Mouse (Mus musculus): ENCODE results near the gene Fam185a. TPM values are rescaled to one million over a fixed set of nuclear protein-coding genes. Genes with fewer than 3 reads are reported as not detected.

Gene Fam185a
- 6.1 and 7.9 TPM in 2 replicates for polyA plus RNA-seq (2014; fragmentation: Nextera tagmentation; extraction: Ambion mirVana)

- no peak within 1 kb of the TSS for H3K27ac ChIP-seq (ENCODE audit: low read depth, low read length)
- H3K9me3 ChIP-seq (replicated peaks; ENCODE audit: control insufficient read depth, low read length), result no peaks in the 10 kb centered on the region
- H3K4me1 ChIP-seq (ENCODE audit: control insufficient read depth, insufficient read depth, low read length), result peaks cover 3% of the 10 kb centered on the region
- no peaks in the 10 kb centered on the region for H3K36me3 ChIP-seq (ENCODE audit: control insufficient read depth, insufficient read depth, low read length)
- ATAC-seq (peak; percentile 100), DNase-seq (ENCODE audit: low spot score) (peak; percentile 99)
- H3K4me2 ChIP-seq (ENCODE audit: low read length), result peak within 1 kb of the TSS; percentile 98
- no peaks in the 10 kb centered on the region for H3K27me3 ChIP-seq (replicated peaks; ENCODE audit: control insufficient read depth, insufficient read depth, low read length)
- peak within 1 kb of the TSS; percentile 79 for H3K9ac ChIP-seq (ENCODE audit: low read length)
- WGBS, result under 1% methylated on average over 68 of the region's 68 CpGs
- peak within 1 kb of the TSS; percentile 84 for H3K4me3 ChIP-seq (ENCODE audit: low read depth, low read length)
Observed at GRCm38 (mm10) chr5:21424614-21425602, at the start of gene Fam185a, which contains the start of gene Ccdc146. Gene Fam185a (plus strand): TSS chr5:21424958. Gene Ccdc146 (minus strand): TSS chr5:21424677.

DNA sequence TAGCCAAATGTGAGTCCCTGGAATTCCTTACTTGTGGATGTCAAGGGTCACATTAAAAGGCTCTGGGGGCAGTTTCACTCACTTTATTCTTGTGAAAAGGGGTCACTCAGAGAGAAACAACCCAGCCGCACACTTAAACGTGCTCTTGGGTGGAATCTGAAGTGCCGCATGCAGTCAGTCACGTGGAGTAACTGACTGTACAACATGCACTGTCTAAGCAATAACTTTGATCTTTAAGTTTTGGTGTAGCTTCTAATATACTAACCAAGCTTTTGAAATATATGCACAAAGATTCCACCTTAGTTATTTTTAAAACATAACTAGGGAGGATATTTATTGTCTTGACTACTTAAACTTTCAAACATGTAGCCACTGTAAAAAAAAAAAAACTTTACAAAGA is 47.8 kb upstream of the Fam185a start:
- Histone ChIP-seq H3K27me3 (replicated peaks; ENCODE audit: control insufficient read depth, insufficient read depth, low read length) (no peaks in the 10 kb centered on the region), H3K9me3 (replicated peaks; ENCODE audit: control insufficient read depth, low read length) (no peaks in the 10 kb centered on the region), H3K4me2 (ENCODE audit: low read length) (no peak overlapping the region), H3K27ac (ENCODE audit: low read depth, low read length) (no peak overlapping the region), H3K4me1 (ENCODE audit: control insufficient read depth, insufficient read depth, low read length) (peaks cover 4% of the 10 kb centered on the region; the same call in 1 of the 2 replicates), H3K4me3 (ENCODE audit: low read depth, low read length) (no peak overlapping the region), H3K36me3 (ENCODE audit: control insufficient read depth, insufficient read depth, low read length) (no peaks in the 10 kb centered on the region), H3K9ac (ENCODE audit: low read length) (no peak overlapping the region)
- DNase-seq (ENCODE audit: low spot score) (no peak), ATAC-seq (no peak)
- WGBS, result 85% methylated on average over 4 of the region's 4 CpGs

GRCm38 (mm10) chr5:21378397-21378796 is 46.4 kb upstream of the Fam185a start:
- WGBS, result 76% methylated on average over 2 of the region's 2 CpGs

DNA sequence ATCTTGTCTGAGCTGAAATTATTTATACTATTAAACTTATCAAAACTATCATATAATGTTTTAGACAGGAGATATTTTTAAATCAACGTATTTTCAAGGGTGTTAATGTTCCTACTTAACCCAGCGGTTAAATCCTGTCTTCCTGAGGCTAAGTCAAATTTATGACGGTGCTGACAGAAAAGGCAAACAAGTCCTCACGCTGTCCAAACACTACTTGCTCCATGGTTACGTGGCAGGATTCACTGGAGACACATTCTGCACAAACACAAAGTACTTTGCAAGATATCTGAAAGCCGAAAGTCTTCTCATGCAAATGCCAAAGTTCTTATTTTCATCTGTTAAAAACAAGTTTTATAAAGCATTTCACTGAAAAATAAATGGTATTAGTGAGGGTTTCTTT is 42.8 kb upstream of the Fam185a start:
- no peaks in the 10 kb centered on the region for H3K36me3 ChIP-seq (ENCODE audit: control insufficient read depth, insufficient read depth, low read length)
- no peaks in the 10 kb centered on the region for H3K4me1 ChIP-seq (ENCODE audit: control insufficient read depth, insufficient read depth, low read length)
- DNase-seq (ENCODE audit: low spot score) (no peak), ATAC-seq (no peak)
- 86% methylated on average over 6 of the region's 6 CpGs for WGBS
- no peaks in the 10 kb centered on the region for H3K27me3 ChIP-seq (replicated peaks; ENCODE audit: control insufficient read depth, insufficient read depth, low read length)
- H3K9me3 ChIP-seq (replicated peaks; ENCODE audit: control insufficient read depth, low read length), result no peaks in the 10 kb centered on the region
- H3K9ac ChIP-seq (ENCODE audit: low read length), result no peak overlapping the region
- no peak overlapping the region for H3K27ac ChIP-seq (ENCODE audit: low read depth, low read length)
- no peak overlapping the region for H3K4me2 ChIP-seq (ENCODE audit: low read length)
- no peak overlapping the region for H3K4me3 ChIP-seq (ENCODE audit: low read depth, low read length)

More at GRCm38 (mm10) chr5:21378397-21378796, 46.4 kb upstream of the Fam185a start:
- no peak overlapping the region for H3K4me2 ChIP-seq (ENCODE audit: low read length)
- H3K36me3 ChIP-seq (ENCODE audit: control insufficient read depth, insufficient read depth, low read length), result no peaks in the 10 kb centered on the region
- H3K9ac ChIP-seq (ENCODE audit: low read length), result no peak overlapping the region
- ATAC-seq (no peak), DNase-seq (ENCODE audit: low spot score) (no peak)
- H3K9me3 ChIP-seq (replicated peaks; ENCODE audit: control insufficient read depth, low read length), result no peaks in the 10 kb centered on the region
- no peak overlapping the region for H3K27ac ChIP-seq (ENCODE audit: low read depth, low read length)
- H3K4me1 ChIP-seq (ENCODE audit: control insufficient read depth, insufficient read depth, low read length), result no peaks in the 10 kb centered on the region
- no peak overlapping the region for H3K4me3 ChIP-seq (ENCODE audit: low read depth, low read length)
- H3K27me3 ChIP-seq (replicated peaks; ENCODE audit: control insufficient read depth, insufficient read depth, low read length), result no peaks in the 10 kb centered on the region

DNA sequence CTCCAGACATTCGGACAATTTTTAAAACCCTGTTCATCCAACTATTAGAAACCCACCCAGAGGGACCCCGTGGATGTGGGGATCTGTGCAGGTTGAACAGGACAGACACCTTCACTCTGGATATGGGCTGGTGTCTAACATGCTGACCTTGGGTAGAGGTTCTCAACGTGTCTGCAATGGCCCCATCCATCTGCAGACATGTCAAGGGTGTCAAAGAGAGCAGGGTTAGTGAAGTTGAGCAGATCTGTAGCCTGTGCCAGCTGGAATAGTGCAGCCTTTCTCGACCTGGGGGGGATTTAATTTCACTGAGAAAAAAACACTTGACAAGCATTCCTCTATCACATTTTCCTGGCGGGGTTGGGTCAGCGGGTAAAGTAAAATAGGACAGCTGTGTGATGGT is 42.1 kb upstream of the Fam185a start:
- no peak for DNase-seq (ENCODE audit: low spot score)
- no peak overlapping the region for H3K4me3 ChIP-seq (ENCODE audit: low read depth, low read length)
- no peak overlapping the region for H3K4me2 ChIP-seq (ENCODE audit: low read length)
- H3K36me3 ChIP-seq (ENCODE audit: control insufficient read depth, insufficient read depth, low read length), result no peaks in the 10 kb centered on the region
- no peak overlapping the region for H3K9ac ChIP-seq (ENCODE audit: low read length)
- no peaks in the 10 kb centered on the region for H3K27me3 ChIP-seq (replicated peaks; ENCODE audit: control insufficient read depth, insufficient read depth, low read length)
- H3K9me3 ChIP-seq (replicated peaks; ENCODE audit: control insufficient read depth, low read length), result no peaks in the 10 kb centered on the region
- H3K27ac ChIP-seq (ENCODE audit: low read depth, low read length), result no peak overlapping the region
- H3K4me1 ChIP-seq (ENCODE audit: control insufficient read depth, insufficient read depth, low read length), result no peaks in the 10 kb centered on the region
- ATAC-seq, result no peak
- 81% methylated on average over 6 of the region's 6 CpGs for WGBS

DNA sequence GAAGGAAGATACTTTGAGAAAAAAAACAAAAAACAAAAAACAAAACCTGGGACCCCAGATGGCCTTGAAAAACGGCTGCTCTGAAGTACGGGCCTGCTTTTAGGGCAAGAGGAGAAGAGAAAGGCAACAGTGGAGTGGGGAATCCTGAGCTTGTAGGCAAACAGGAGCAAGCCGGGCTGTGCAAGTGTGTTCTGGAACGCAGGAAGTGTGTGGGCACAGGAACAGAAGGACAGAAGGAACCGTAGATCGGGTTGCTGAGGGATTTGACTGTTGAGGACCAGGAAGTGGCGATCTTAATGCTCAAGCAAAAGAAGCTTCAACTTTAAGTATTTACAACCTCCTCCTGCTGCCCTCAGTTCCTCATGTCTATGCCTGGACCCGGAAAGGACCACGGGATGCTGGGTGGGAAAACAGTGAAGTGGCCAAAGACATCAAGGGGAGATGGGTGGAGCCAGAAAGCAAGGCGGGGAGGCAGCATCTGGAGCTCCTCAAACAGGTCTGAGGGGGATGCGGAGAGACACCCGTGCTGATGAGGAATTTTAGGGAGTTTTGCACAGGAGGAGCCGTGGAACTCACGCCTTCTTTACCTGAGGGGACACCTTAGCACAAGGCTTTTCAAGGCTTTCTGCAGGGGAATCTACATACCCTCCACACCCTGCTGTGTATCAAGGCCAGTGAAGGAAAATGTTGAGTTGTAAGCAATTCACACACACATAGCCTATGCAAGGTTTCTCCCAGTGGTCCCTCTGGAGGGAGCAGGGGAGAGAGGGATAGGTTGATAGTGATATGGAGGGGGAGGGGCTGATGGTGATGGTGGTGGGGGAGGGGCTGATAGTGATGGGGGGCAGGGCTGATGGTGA is 41.1 kb upstream of the Fam185a start:
- H3K36me3 ChIP-seq (ENCODE audit: control insufficient read depth, insufficient read depth, low read length), result no peaks in the 10 kb centered on the region
- H3K9ac ChIP-seq (ENCODE audit: low read length), result no peak overlapping the region
- no peak overlapping the region for H3K4me3 ChIP-seq (ENCODE audit: low read depth, low read length)
- H3K4me2 ChIP-seq (ENCODE audit: low read length), result no peak overlapping the region
- no peaks in the 10 kb centered on the region for H3K9me3 ChIP-seq (replicated peaks; ENCODE audit: control insufficient read depth, low read length)
- no peaks in the 10 kb centered on the region for H3K27me3 ChIP-seq (replicated peaks; ENCODE audit: control insufficient read depth, insufficient read depth, low read length)
- WGBS, result 55% methylated on average over 14 of the region's 14 CpGs
- ATAC-seq, result no peak
- DNase-seq (ENCODE audit: low spot score), result no peak
- no peaks in the 10 kb centered on the region for H3K4me1 ChIP-seq (ENCODE audit: control insufficient read depth, insufficient read depth, low read length)
- no peak overlapping the region for H3K27ac ChIP-seq (ENCODE audit: low read depth, low read length)

DNA sequence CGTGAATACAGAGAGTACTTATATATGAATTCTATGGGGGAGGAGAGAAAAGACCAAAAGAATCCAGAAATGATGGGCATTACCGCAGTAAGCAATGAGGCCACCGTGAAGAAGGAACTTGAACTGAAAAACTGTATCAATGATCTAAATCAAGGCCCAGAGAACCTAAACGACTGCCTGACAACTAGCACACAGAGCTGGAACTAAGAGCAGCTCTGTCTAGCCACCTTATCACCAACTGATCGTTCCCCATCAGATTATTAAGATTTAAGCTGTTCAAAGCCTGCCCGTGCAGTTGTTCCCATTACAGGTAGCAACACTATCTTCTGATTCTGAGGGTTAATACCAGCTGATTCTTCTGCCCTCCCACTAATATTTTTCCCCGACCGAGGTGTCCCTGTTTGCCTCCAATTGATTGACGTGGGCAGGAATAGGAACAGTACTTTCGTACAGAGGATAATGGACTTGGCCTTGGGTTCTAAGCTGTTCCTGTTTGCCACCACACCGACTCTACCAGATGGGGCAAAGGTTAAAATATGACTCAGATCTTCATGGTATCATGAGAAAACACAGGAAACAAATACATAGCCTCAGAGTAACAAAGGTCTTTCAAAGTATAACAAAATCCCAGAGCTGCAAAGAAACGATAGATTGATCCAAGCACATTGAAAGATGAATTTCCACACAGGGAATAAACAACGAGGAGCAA is 40.4 kb upstream of the Fam185a start:
- DNase-seq (ENCODE audit: low spot score) (no peak), ATAC-seq (no peak)
- Histone ChIP-seq H3K9ac (ENCODE audit: low read length) (no peak overlapping the region), H3K36me3 (ENCODE audit: control insufficient read depth, insufficient read depth, low read length) (no peaks in the 10 kb centered on the region), H3K4me1 (ENCODE audit: control insufficient read depth, insufficient read depth, low read length) (no peaks in the 10 kb centered on the region), H3K27me3 (replicated peaks; ENCODE audit: control insufficient read depth, insufficient read depth, low read length) (no peaks in the 10 kb centered on the region), H3K9me3 (replicated peaks; ENCODE audit: control insufficient read depth, low read length) (no peaks in the 10 kb centered on the region), H3K4me2 (ENCODE audit: low read length) (no peak overlapping the region), H3K4me3 (ENCODE audit: low read depth, low read length) (no peak overlapping the region), H3K27ac (ENCODE audit: low read depth, low read length) (no peak overlapping the region)
- 86% methylated on average over 13 of the region's 13 CpGs for WGBS

GRCm38 (mm10) chr5:21384976-21385375 is 39.8 kb upstream of the Fam185a start:
- no peak overlapping the region for H3K27ac ChIP-seq (ENCODE audit: low read depth, low read length)
- no peak overlapping the region for H3K4me3 ChIP-seq (ENCODE audit: low read depth, low read length)
- no peaks in the 10 kb centered on the region for H3K9me3 ChIP-seq (replicated peaks; ENCODE audit: control insufficient read depth, low read length)
- no peak overlapping the region for H3K9ac ChIP-seq (ENCODE audit: low read length)
- H3K4me2 ChIP-seq (ENCODE audit: low read length), result no peak overlapping the region
- H3K36me3 ChIP-seq (ENCODE audit: control insufficient read depth, insufficient read depth, low read length), result no peaks in the 10 kb centered on the region
- ATAC-seq (no peak), DNase-seq (ENCODE audit: low spot score) (no peak)
- no peaks in the 10 kb centered on the region for H3K4me1 ChIP-seq (ENCODE audit: control insufficient read depth, insufficient read depth, low read length)
- H3K27me3 ChIP-seq (replicated peaks; ENCODE audit: control insufficient read depth, insufficient read depth, low read length), result no peaks in the 10 kb centered on the region
- 92% methylated on average over 9 of the region's 9 CpGs for WGBS

Measured in forebrain, embryonic 14.5 days (tissue).